Mouse (Mus musculus) midbrain, embryonic 16.5 days (tissue): Measurements from ENCODE around the gene Gm42688. TPM values are rescaled to one million over a fixed set of nuclear protein-coding genes. Genes with fewer than 3 reads are reported as not detected.

Experiments used
- ATAC-seq: fragments of 200-750 bp; cut with Nextera tagmentation; 2 replicates; pipeline ENCODE4 v1.8.0; 2017; ENCODE audit warnings: moderate TSS enrichment
- H3K27ac ChIP-seq: fragments of 300-500 bp; sonication (generic); 2 replicates; pipeline ENCODE4 v1.5.1; 2014; ENCODE audit warnings: mild to moderate bottlenecking, low read length, mixed read lengths
- H3K27me3 ChIP-seq: fragments of 300-500 bp; sonication (generic); 2 replicates; pipeline ENCODE4 v1.6.1; 2014; ENCODE audit warnings: low read depth, low read length, mixed read lengths; ENCODE audit not compliant: control insufficient read depth, insufficient read depth
- H3K36me3 ChIP-seq: fragments of 300-500 bp; sonication (generic); 2 replicates; pipeline ENCODE4 v1.6.1; 2014; ENCODE audit warnings: mild to moderate bottlenecking, low read length, moderate library complexity, mixed read lengths; ENCODE audit not compliant: control insufficient read depth, insufficient read depth
- H3K4me1 ChIP-seq: fragments of 300-500 bp; sonication (generic); 2 replicates; pipeline ENCODE4 v1.6.1; 2014; ENCODE audit warnings: mild to moderate bottlenecking, low read length, mixed read lengths; ENCODE audit not compliant: control insufficient read depth, insufficient read depth
- H3K4me2 ChIP-seq: fragments of 300-500 bp; sonication (generic); 2 replicates; pipeline ENCODE4 v1.6.1; 2014; ENCODE audit warnings: mild to moderate bottlenecking, low read length, mixed read lengths
- H3K4me3 ChIP-seq: fragments of 300-500 bp; sonication (generic); 2 replicates; pipeline ENCODE4 v1.5.1; 2014; ENCODE audit warnings: low read depth, mild to moderate bottlenecking, low read length, moderate library complexity, mixed read lengths
- H3K9ac ChIP-seq: fragments of 300-500 bp; sonication (generic); 2 replicates; pipeline ENCODE4 v1.6.1; 2014; ENCODE audit warnings: low read depth, low read length, mixed read lengths
- H3K9me3 ChIP-seq: fragments of 300-500 bp; sonication (generic); replicated peaks from 2 replicates; pipeline ENCODE4 v1.6.1; 2014; ENCODE audit warnings: mild to moderate bottlenecking, low read length, mixed read lengths; ENCODE audit not compliant: control insufficient read depth, poor library complexity, severe bottlenecking
- WGBS: fragments of 180-500 bp; shearing (Covaris S2); extraction: QIAGEN DNeasy Blood & Tissue Kit; methylation state at CpG from one replicate; pipeline ENCODE4 v1.1.7; 2014; 5-methylcytosine and 5-hydroxymethylcytosine counted together
- polyA plus RNA-seq: library from polyadenylated mRNA; unstranded; fragments of >200 nt; fragmentation: Nextera tagmentation; extraction: Ambion mirVana; gene quantifications from 2 replicates; pipeline ENCODE4 v1.2.1, GENCODE M21; 2015

Gene Gm42688
- polyA plus RNA-seq, 1 experiment from 2014 or later: 5.9 TPM

GRCm38 (mm10) chr6:83068221-83068620 lies 33.2 kb upstream of the Gm42688 start:
- Histone ChIP-seq H3K9me3 (no peaks in the 10 kb centered on the region), H3K36me3 (no peaks in the 10 kb centered on the region), H3K4me3 (no peak overlapping the region), H3K4me1 (no peaks in the 10 kb centered on the region; the same call in 1 of the 2 replicates), H3K27ac (no peak overlapping the region), H3K27me3 (peaks cover 83% of the 10 kb centered on the region), H3K9ac (no peak overlapping the region), H3K4me2 (no peak overlapping the region)
- ATAC-seq: no peak
- WGBS: 7% methylated on average over 8 of the region's 8 CpGs

DNA sequence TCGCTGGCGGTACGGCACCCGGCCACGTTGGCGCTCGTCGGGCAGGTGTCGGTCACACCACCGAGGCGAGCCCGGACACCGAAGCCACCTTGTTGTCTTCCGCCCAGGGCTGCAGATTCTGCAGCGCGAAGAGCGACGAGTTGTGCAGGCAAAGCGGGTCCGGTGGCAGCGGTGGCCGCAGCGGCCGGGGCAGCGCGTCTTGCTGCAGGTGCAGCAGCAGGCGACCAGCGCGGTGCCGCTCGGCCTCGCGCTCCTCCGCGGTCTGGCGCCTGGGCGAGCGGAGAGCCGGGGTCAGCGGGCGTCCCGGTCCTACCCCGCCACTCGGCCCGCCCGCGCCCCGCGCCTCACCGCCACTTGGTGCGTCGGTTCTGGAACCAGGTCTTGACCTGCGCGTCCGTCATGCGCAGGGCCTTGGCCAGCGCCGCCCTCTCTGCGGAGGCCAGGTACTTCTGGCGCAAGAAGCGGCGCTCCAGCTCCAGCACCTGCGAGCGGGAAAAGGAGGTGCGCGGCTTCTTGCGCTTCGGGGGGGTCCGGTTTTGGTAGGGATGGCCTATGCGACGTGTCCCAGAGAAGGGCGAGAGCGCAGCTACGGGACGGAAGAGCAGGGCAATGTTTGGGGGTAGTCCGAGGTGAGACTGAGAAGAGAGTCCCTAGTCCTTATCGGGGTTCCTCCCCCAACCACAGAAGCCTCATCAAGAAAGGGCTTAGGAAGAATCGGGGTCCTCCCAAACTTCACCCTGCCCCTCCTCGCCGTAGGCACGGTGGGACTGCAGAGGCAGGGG lies 32.5 kb upstream of the Gm42688 start:
- no peaks in the 10 kb centered on the region for H3K36me3 ChIP-seq
- H3K27ac ChIP-seq: no peak overlapping the region
- H3K9ac ChIP-seq: no peak overlapping the region
- no peak for ATAC-seq
- peak overlapping the region; percentile 37 for H3K4me2 ChIP-seq
- H3K9me3 ChIP-seq: no peaks in the 10 kb centered on the region
- under 1% methylated on average over 77 of the region's 81 CpGs for WGBS
- H3K4me3 ChIP-seq: peak overlapping the region; percentile 22
- no peaks in the 10 kb centered on the region; the same call in 1 of the 2 replicates for H3K4me1 ChIP-seq
- H3K27me3 ChIP-seq: peaks cover 82% of the 10 kb centered on the region

DNA sequence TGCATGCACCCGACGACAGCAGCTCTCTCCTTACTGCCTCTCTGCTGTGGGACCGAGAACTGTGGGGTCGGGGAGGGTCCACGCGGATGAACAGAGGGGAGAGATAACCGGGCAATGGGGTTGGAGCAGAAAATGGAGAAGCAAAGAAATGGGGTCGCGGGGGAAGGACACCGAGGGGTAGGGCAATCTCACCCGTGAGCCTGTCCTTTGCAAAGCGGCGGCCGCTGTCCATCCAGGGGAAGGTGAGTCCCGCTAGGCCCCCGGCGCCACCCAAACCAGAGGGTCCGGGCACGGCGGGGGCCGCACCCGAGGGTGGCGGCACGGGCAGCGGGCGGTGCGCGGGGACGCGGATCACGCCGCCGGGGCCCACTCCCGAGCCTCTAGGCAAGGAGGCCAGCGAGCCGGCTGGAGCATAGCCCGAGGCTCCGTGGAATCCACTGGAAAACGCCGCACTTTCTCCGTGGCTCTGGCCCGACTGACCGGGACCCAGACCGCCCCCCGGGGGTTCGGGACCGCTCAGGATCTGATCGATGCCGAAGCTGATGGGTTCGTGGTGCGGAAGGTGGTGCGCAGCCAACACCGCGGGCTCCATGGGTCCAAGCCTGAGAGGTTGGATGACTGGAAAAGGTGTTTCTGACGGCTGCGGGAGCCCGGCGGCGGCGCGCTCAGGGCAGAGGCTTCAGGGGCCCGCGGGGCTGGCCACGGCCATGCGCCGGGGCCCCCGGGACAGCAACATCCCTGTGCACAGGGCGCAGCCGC lies 31.8 kb upstream of the Gm42688 start:
- Histone ChIP-seq H3K4me2 (no peak overlapping the region), H3K4me1 (no peaks in the 10 kb centered on the region; the same call in 1 of the 2 replicates), H3K36me3 (no peaks in the 10 kb centered on the region), H3K9me3 (no peaks in the 10 kb centered on the region), H3K9ac (no peak overlapping the region), H3K27me3 (peaks cover 82% of the 10 kb centered on the region), H3K4me3 (no peak overlapping the region), H3K27ac (no peak overlapping the region)
- under 1% methylated on average over 62 of the region's 69 CpGs for WGBS
- ATAC-seq: peak; percentile 56; the same call in 1 of the 2 replicates

- Histone ChIP-seq H3K4me2 (no peak within 1 kb of the TSS; the same call in 1 of the 2 replicates), H3K4me1 (no peaks in the 10 kb centered on the region; the same call in 1 of the 2 replicates), H3K9ac (no peak within 1 kb of the TSS), H3K27ac (no peak within 1 kb of the TSS), H3K4me3 (peak within 1 kb of the TSS; percentile 22; the same call in 1 of the 2 replicates), H3K9me3 (no peaks in the 10 kb centered on the region), H3K36me3 (no peaks in the 10 kb centered on the region), H3K27me3 (peaks cover 82% of the 10 kb centered on the region)
- WGBS: 0% methylated on average over 10 of the region's 10 CpGs
- no peak for ATAC-seq
Measured at GRCm38 (mm10) chr6:83070247-83070310, 31.3 kb upstream of the Gm42688 start, which contains the start of gene Tlx2. TSS of gene Tlx2 (minus strand) at chr6:83070293.

DNA sequence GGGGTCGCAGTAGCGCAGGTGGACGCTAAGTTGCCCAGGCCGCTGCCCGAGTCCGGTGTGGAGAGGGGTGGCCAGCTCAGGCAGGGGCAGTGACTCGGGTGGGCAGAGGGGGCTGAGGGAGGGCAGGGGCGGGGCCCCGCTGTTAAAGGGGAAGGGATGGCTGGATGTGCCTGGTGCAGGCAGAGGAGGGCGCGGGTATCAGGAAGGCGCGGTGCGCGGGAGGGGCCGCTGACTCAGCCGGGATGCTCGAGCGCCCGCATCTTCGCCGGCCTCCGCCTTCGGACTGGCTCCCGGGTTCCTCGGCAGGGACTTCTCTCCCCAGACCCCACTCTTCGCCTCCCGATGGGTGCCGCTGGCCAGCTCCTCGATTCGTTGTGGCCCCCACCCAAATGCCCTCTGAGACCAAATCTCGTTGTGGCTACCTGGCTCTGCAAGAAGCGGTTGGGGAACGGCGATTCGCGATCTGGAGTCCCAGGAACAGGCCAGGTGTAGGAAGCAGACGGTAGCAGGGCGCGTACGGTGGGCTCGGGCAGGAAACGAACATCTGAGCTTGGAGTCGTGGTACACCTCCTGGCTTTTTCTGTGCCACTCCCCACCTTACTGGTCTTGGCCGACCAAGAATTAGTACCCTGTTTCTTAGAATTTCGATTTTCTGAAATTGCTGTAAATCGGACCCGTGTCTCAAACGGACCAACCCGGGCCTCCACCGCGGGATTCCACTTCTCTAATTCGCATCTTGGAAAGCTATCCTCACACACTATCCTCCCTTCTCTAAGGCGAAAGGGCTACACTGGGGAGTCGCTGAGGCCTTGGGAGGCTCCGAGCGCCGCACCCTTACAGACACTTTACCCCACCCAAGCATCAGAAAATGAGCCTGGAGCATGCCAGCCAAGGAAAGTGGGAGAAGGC lies 30.9 kb upstream of the Gm42688 start:
- Histone ChIP-seq H3K27ac (no peak overlapping the region), H3K36me3 (no peaks in the 10 kb centered on the region), H3K9ac (no peak overlapping the region), H3K4me1 (no peaks in the 10 kb centered on the region; the same call in 1 of the 2 replicates), H3K4me3 (no peak overlapping the region), H3K27me3 (peaks cover 82% of the 10 kb centered on the region), H3K4me2 (no peak overlapping the region), H3K9me3 (no peaks in the 10 kb centered on the region)
- 0 out of 2 replicates have a peak, but pooled peaks have one; percentile 9 for ATAC-seq
- 1% methylated on average over 58 of the region's 58 CpGs for WGBS

DNA sequence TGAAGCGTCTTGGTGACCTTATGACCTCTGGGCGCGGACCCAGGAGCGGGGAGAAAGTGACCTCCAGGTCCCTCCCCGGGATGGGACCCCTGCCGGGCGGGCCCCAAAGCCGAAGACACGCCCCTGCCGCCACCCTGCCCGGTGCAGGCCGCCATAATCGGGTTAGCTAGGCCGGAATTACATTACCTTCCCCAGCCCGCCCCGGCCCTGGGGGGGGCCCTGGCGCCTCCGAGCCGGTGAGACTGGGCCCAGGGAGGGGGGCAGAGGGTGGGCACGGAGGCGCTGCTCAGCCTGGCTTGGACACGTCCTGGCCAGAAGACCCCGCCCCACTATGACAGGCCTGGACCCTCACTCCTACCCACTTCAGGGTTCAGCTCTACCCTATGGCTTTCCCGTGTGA lies 30.2 kb upstream of the Gm42688 start:
- H3K27ac ChIP-seq: no peak overlapping the region
- H3K4me1 ChIP-seq: no peaks in the 10 kb centered on the region; the same call in 1 of the 2 replicates
- no peak overlapping the region for H3K4me3 ChIP-seq
- ATAC-seq: no peak
- H3K27me3 ChIP-seq: peaks cover 80% of the 10 kb centered on the region
- H3K9me3 ChIP-seq: no peaks in the 10 kb centered on the region
- no peak overlapping the region for H3K9ac ChIP-seq
- no peaks in the 10 kb centered on the region for H3K36me3 ChIP-seq
- WGBS: 0% methylated on average over 24 of the region's 24 CpGs
- H3K4me2 ChIP-seq: no peak overlapping the region

- peaks cover 50% of the 10 kb centered on the region for H3K27me3 ChIP-seq
Measured at GRCm38 (mm10) chr6:83074979-83075378, 26.4 kb upstream of the Gm42688 start.

DNA sequence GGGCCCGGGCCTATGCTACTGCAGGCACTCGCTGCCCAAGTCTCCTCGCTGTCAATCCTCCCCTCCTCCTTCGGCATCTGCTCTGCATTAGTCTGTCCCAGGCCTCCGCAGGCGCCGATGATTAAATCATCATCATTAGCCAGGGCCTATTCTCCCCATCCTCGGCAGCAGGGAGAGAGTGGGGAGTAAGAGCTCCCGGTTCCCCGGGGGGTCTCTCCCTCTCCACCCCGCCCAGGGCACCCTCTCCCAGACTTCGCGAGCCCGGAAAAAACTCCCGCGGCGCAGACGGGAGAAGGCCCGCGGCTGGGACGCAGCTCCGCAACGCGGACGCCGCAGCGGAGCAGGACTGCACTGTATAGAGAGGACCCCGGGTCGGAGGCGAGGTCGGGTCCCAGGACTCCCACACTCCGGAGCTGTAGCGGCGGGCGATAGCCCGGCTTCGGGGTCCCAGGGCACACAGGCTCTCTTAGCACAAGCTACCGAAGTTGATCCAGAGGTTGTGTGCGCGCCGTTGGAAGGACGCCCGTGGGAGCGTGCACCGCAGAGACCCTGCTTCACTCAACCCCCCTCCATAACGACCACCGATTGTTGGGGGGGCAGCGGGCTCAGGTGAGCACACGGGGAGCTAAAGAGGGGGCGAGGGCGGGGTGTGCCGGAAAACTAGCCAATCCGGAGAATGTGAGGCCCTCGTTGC lies 23.6 kb upstream of the Gm42688 start, which contains the start of gene Pcgf1:
Pcgf1 (plus strand) TSS at position 240 of the 694 bp plus-strand sequence.
- Histone ChIP-seq H3K4me2 (peak within 1 kb of the TSS; percentile 97), H3K4me1 (peaks cover 17% of the 10 kb centered on the region), H3K9ac (peak within 1 kb of the TSS; percentile 88), H3K27me3 (peaks cover 40% of the 10 kb centered on the region), H3K9me3 (no peaks in the 10 kb centered on the region), H3K4me3 (peak within 1 kb of the TSS; percentile 79), H3K36me3 (0 out of 2 replicates have a peak, but pooled peaks cover 4% of the 10 kb centered on the region), H3K27ac (peak within 1 kb of the TSS; percentile 95)
- WGBS: under 1% methylated on average over 54 of the region's 54 CpGs
- ATAC-seq: peak; percentile 95

More at GRCm38 (mm10) chr6:83074979-83075378, 26.4 kb upstream of the Gm42688 start:
- no peak for ATAC-seq
- peaks cover 17% of the 10 kb centered on the region for H3K4me1 ChIP-seq
- no peaks in the 10 kb centered on the region for H3K36me3 ChIP-seq
- H3K4me3 ChIP-seq: no peak overlapping the region
- H3K27ac ChIP-seq: no peak overlapping the region
- H3K4me2 ChIP-seq: no peak overlapping the region
- H3K9ac ChIP-seq: no peak overlapping the region
- no peaks in the 10 kb centered on the region for H3K9me3 ChIP-seq
- WGBS: 21% methylated on average over 2 of the region's 2 CpGs
